Mouse (Mus musculus): ENCODE measurements around the gene Fbxl3.

The Fbxl3 gene

GRCm38 (mm10) chr14:103099238-103099933 lies at the start of gene Fbxl3:
Gene Fbxl3, minus strand, starts transcription at chr14:103099566.
- DNase-seq (ENCODE audit: low spot score) = peak; percentile 94

GRCm38 (mm10) chr14:103131991-103132390 lies 32.6 kb upstream of the Fbxl3 start:
- DNase-seq (ENCODE audit: low spot score) = no peak

GRCm38 (mm10) chr14:103125756-103126155 lies 26.4 kb upstream of the Fbxl3 start:
- no peak for DNase-seq (ENCODE audit: low spot score)

- DNase-seq (ENCODE audit: low spot score) = no peak
Observed at GRCm38 (mm10) chr14:103114994-103115670, 15.8 kb upstream of the Fbxl3 start.

- DNase-seq (ENCODE audit: low spot score) = no peak
Observed at GRCm38 (mm10) chr14:103112606-103113363, 13.4 kb upstream of the Fbxl3 start.

- no peak for DNase-seq (ENCODE audit: low spot score)
Observed at GRCm38 (mm10) chr14:103109971-103110370, 10.6 kb upstream of the Fbxl3 start.

- no peak for DNase-seq (ENCODE audit: low spot score)
Observed at GRCm38 (mm10) chr14:103106301-103106700, 6.9 kb upstream of the Fbxl3 start.

- DNase-seq (ENCODE audit: low spot score) = no peak
Observed at GRCm38 (mm10) chr14:103102731-103103335, 3.5 kb upstream of the Fbxl3 start.

GRCm38 (mm10) chr14:103102246-103102645 lies 2.9 kb upstream of the Fbxl3 start:
- DNase-seq (ENCODE audit: low spot score) = no peak

GRCm38 (mm10) chr14:103101171-103101570 lies 1.8 kb upstream of the Fbxl3 start:
- no peak for DNase-seq (ENCODE audit: low spot score)

- DNase-seq (ENCODE audit: low spot score) = no peak
Observed at GRCm38 (mm10) chr14:103100296-103100695, 930 bp upstream of the Fbxl3 start.

GRCm38 (mm10) chr14:103098587-103099235 lies 655 bp downstream of the Fbxl3 start:
- DNase-seq (ENCODE audit: low spot score) = peak; percentile 81

- no peak for DNase-seq (ENCODE audit: low spot score)
Observed at GRCm38 (mm10) chr14:103098213-103098586, 1.2 kb downstream of the Fbxl3 start.

GRCm38 (mm10) chr14:103096621-103097020 lies 2.7 kb downstream of the Fbxl3 start:
- DNase-seq (ENCODE audit: low spot score) = no peak

GRCm38 (mm10) chr14:103095826-103096225 lies 3.5 kb downstream of the Fbxl3 start:
- DNase-seq (ENCODE audit: low spot score) = no peak

GRCm38 (mm10) chr14:103095036-103095435 lies 4.3 kb downstream of the Fbxl3 start:
- no peak for DNase-seq (ENCODE audit: low spot score)

GRCm38 (mm10) chr14:103093670-103094069 lies 5.7 kb downstream of the Fbxl3 start:
- DNase-seq (ENCODE audit: low spot score) = no peak

- no peak for DNase-seq (ENCODE audit: low spot score)
Observed at GRCm38 (mm10) chr14:103093236-103093635, 6.1 kb downstream of the Fbxl3 start.

- no peak for DNase-seq (ENCODE audit: low spot score)
Observed at GRCm38 (mm10) chr14:103088624-103089023, 10.7 kb downstream of the Fbxl3 start.

- DNase-seq (ENCODE audit: low spot score) = peak; percentile 25
Observed at GRCm38 (mm10) chr14:103087846-103088245, 11.5 kb downstream of the Fbxl3 start.

GRCm38 (mm10) chr14:103086671-103087324 lies 12.6 kb downstream of the Fbxl3 start:
- no peak for DNase-seq (ENCODE audit: low spot score)
